Mouse (Mus musculus) C2C12 (cell line): ENCODE data around the gene Was.

ENCODE experiments used
- CEBPB ChIP-seq: IDR thresholded peaks from one replicate; pipeline ENCODE4 v1.6.1; 2011; ENCODE audit warnings: low read depth, mild to moderate bottlenecking, control low read depth, moderate library complexity
- CTCF ChIP-seq: IDR thresholded peaks from one replicate; pipeline ENCODE4 v1.5.1; 2011; ENCODE audit not compliant: control insufficient read depth, insufficient read depth, insufficient read length
- FOSL1 ChIP-seq: IDR thresholded peaks from one replicate; pipeline ENCODE4 v1.8.0; 2011; ENCODE audit warnings: mild to moderate bottlenecking, low read length; ENCODE audit not compliant: poor library complexity, insufficient read depth, severe bottlenecking
- MAX ChIP-seq: IDR thresholded peaks from one replicate; pipeline ENCODE4 v1.6.1; 2011; ENCODE audit warnings: mild to moderate bottlenecking, control low read depth
- MYOD1 ChIP-seq: IDR thresholded peaks from one replicate; pipeline ENCODE4 v1.6.1; 2011; ENCODE audit warnings: low read depth; ENCODE audit not compliant: control insufficient read depth, insufficient read length
- MYOG ChIP-seq: IDR thresholded peaks from one replicate; pipeline ENCODE4 v1.6.1; 2011; ENCODE audit not compliant: control insufficient read depth, insufficient read length; ENCODE audit errors: extremely low read depth
- USF1 ChIP-seq: IDR thresholded peaks from one replicate; pipeline ENCODE4 v1.6.1; 2011; ENCODE audit warnings: low read depth, mild to moderate bottlenecking, control low read depth, moderate library complexity

DNA sequence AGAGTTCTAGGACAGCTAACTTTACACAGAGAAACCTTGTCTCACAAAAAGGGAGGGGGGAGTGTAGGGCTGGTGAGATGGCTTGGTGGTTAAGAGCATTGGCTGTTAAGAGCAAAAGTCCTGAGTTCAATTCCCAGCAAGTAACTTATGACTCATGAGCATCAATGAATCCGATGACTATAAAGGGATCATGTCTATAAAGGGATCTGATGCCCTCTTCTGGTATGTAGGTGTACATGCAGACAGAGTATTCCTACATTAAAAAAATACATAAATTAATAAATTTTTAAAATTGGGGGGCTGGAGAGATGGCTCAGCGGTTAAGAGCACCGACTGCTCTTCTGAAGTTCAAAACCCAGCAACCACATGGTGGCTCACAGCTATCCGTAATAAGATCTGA is 25.0 kb upstream of the Was start:
- TF ChIP-seq CTCF: no peak
- TF ChIP-seq MAX: no peak
- no peak for TF ChIP-seq USF1
- no peak for TF ChIP-seq CEBPB
- TF ChIP-seq MYOD1: no peak
- TF ChIP-seq MYOG: no peak
- no peak for TF ChIP-seq FOSL1
